Mouse (Mus musculus) G1E (cell line): ENCODE results near the gene Stx1a.

Experiments used
- CTCF ChIP-seq: IDR thresholded peaks from 2 replicates; pipeline ENCODE4 v1.5.1; 2012; ENCODE audit warnings: low read depth, low read length, inconsistent platforms, mixed read lengths
- GATA1 ChIP-seq: IDR thresholded peaks from 2 replicates; pipeline ENCODE4 v1.6.1; 2012; ENCODE audit warnings: borderline replicate concordance, low read length, inconsistent platforms, mixed read lengths
- GATA2 ChIP-seq: IDR thresholded peaks from 2 replicates; pipeline ENCODE4 v1.6.1; 2012; ENCODE audit warnings: low read depth, low read length, inconsistent platforms, borderline replicate concordance
- TAL1 ChIP-seq: conservative IDR thresholded peaks from 2 replicates; pipeline ENCODE4 v1.6.1; 2012; ENCODE audit warnings: low read depth, low read length, inconsistent platforms, mixed read lengths

GRCm38 (mm10) chr5:134974294-134974693, 49.0 kb upstream of the Stx1a start:
- TF ChIP-seq CTCF = no peak
- no peak for TF ChIP-seq GATA1
- TF ChIP-seq TAL1 = peak; percentile 77
- TF ChIP-seq GATA2 = no peak
